Mouse (Mus musculus): ENCODE results near the gene Hoxa6.

- no peak for TF ChIP-seq CTCF (IDR thresholded peaks at IDR 0.05; ENCODE audit: low read depth)
- TF ChIP-seq EP300 (optimal IDR thresholded peaks at IDR 0.05): no peak
Observed at GRCm38 (mm10) chr6:52169499-52170165, 38.9 kb downstream of the Hoxa6 start.
